Mouse (Mus musculus): ENCODE data around the gene Scn10a.

DNA sequence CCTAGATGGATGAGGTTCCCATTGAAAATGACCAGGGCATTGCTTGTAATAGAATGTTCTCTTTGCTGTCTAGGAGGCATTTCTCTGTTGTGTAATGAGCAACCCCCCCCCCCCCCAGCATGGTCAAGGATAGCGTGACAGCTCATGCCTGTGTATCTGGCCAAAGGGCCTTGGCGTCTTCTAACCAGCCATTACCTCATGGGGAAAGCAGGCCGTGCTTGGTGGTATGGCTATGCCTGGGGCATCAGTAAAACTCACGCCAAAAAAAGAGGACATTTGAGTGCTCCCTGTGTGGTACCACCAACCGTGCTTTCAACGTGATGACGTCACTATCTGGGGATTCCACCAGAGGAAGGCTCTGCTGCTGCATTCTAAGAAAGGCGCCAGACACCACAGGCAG is 28.1 kb downstream of the Scn10a start:
- TF ChIP-seq CTCF (IDR thresholded peaks at IDR 0.05; ENCODE audit: low read depth, low read length) (no peak), POLR2A (IDR thresholded peaks at IDR 0.05; ENCODE audit: extremely low read depth, insufficient read depth, low read length) (no peak)

All from liver, adult 2 months (tissue).